Comparison of ENCODE assay signal across 18 mouse cellular contexts in the genomic region with DNA sequence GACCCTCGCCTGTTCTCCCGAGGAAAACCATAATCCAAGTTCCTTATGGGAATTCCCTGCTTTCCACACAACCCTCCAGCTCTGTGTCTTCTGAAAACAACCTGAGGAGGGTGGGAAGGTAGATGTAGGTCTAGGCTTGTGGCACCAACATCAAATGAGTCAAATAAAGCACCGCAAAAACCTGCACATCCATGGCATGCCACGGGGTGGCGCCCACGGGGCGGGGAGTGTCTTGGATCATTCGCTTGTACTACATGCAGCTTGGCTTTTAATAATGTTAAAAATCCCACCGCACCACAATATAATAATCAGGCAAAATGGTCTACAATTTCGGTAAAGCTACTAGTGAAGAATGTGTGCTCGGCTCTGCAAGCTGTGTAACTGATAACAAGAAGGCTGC. TPM values are rescaled to one million over a fixed set of nuclear protein-coding genes. Genes with fewer than 3 reads are reported as not detected.
DNase-seq lines count a peak whose midpoint lies in the region; ATAC-seq and TF ChIP-seq lines count a peak whose summit lies in the region.
"Had no signal": no experiment of that assay in that cellular context is flagged by ENCODE, and none has a peak within 500 bp of the region (broad histone marks: within the 10 kb centered on the region; RNA-seq: fewer than 3 reads in every experiment).

No protein-coding gene starts in this region.

- WGBS in heart, adult 2 months: 83% methylated on average over 11 of the region's 11 CpGs
- 79% methylated on average over 11 of the region's 11 CpGs for WGBS in liver, postnatal 0 days (ENCODE audit: insufficient replicate concordance)
- 64% methylated on average over 11 of the region's 11 CpGs for WGBS in liver, embryonic 12.5 days (ENCODE audit: insufficient replicate concordance)

- no peaks in the 10 kb centered on the region for H3K4me1 ChIP-seq in heart, adult 2 months (ENCODE audit: control insufficient read depth, insufficient read depth, low read length)
- no peaks in the 10 kb centered on the region for H3K4me1 ChIP-seq in liver, postnatal 0 days (ENCODE audit: insufficient read depth)
- no peaks in the 10 kb centered on the region for H3K4me1 ChIP-seq in liver, embryonic 12.5 days
- no peaks in the 10 kb centered on the region for H3K4me1 ChIP-seq in E14TG2a.4 (replicated peaks; ENCODE audit: low read depth, low read length)
- H3K4me1 ChIP-seq: liver, embryonic 13.5 days had no signal

- ATAC-seq in liver, postnatal 0 days: no peak
- no peak for ATAC-seq in liver, embryonic 12.5 days
- ATAC-seq: forebrain, embryonic 16.5 days; midbrain, embryonic 16.5 days had no signal

- H3K4me2 ChIP-seq in liver, postnatal 0 days (ENCODE audit: low read depth, low read length): no peak overlapping the region
- H3K4me2 ChIP-seq in liver, embryonic 12.5 days: no peak overlapping the region
- H3K4me2 ChIP-seq: heart, embryonic 11.5 days; liver, embryonic 13.5 days; neural tube, embryonic 12.5 days had no signal

- peak; percentile 21 for TF ChIP-seq CTCF in heart, adult 2 months (IDR thresholded peaks at IDR 0.05)
- peak; percentile 30 for TF ChIP-seq CTCF in liver, postnatal 0 days (IDR thresholded peaks at IDR 0.05; ENCODE audit: low read depth)
- TF ChIP-seq CTCF in E14TG2a.4 (conservative IDR thresholded peaks at IDR 0.05; ENCODE audit: low read length): peak; percentile 46
- peak; percentile 27; the same call in 1 of the 2 replicates for TF ChIP-seq CTCF in brain, embryonic 14.5 days (IDR thresholded peaks at IDR 0.05; ENCODE audit: borderline replicate concordance, extremely low read depth, insufficient read depth, insufficient read length)

- no peaks in the 10 kb centered on the region for H3K9me3 ChIP-seq in liver, postnatal 0 days (ENCODE audit: low read length)
- H3K9me3 ChIP-seq in liver, embryonic 12.5 days (replicated peaks): no peaks in the 10 kb centered on the region
- H3K9me3 ChIP-seq in E14TG2a.4 (ENCODE audit: low read length): 0 out of 2 replicates have a peak, but pooled peaks cover 6% of the 10 kb centered on the region
- H3K9me3 ChIP-seq: liver, embryonic 13.5 days; neural tube, embryonic 12.5 days had no signal

- no peaks in the 10 kb centered on the region for H3K36me3 ChIP-seq in heart, adult 2 months (ENCODE audit: control insufficient read depth, insufficient read depth, low read length)
- no peaks in the 10 kb centered on the region for H3K36me3 ChIP-seq in liver, postnatal 0 days (replicated peaks; ENCODE audit: insufficient read depth, low read length)
- H3K36me3 ChIP-seq in liver, embryonic 12.5 days: no peaks in the 10 kb centered on the region
- peaks cover 11% of the 10 kb centered on the region for H3K36me3 ChIP-seq in E14TG2a.4 (ENCODE audit: insufficient read depth, low read length)
- H3K36me3 ChIP-seq: liver, embryonic 13.5 days; neural tube, embryonic 12.5 days had no signal

- H3K27me3 ChIP-seq in heart, adult 2 months (ENCODE audit: control insufficient read depth, insufficient read depth, low read length): no peaks in the 10 kb centered on the region
- H3K27me3 ChIP-seq in liver, postnatal 0 days (ENCODE audit: insufficient read depth, low read length): no peaks in the 10 kb centered on the region
- no peaks in the 10 kb centered on the region for H3K27me3 ChIP-seq in liver, embryonic 12.5 days (replicated peaks)
- H3K27me3 ChIP-seq in E14TG2a.4 (ENCODE audit: insufficient read depth, low read length): no peaks in the 10 kb centered on the region
- H3K27me3 ChIP-seq: liver, embryonic 13.5 days; neural tube, embryonic 12.5 days had no signal

- H3K9ac ChIP-seq in heart, adult 2 months (ENCODE audit: low read depth, low read length): no peak overlapping the region
- H3K9ac ChIP-seq in liver, postnatal 0 days (replicated peaks): no peak overlapping the region
- H3K9ac ChIP-seq in liver, embryonic 12.5 days: no peak overlapping the region
- H3K9ac ChIP-seq: liver, embryonic 13.5 days; neural tube, embryonic 12.5 days had no signal

- no peak for TF ChIP-seq EP300 in heart, adult 2 months (IDR thresholded peaks at IDR 0.05; ENCODE audit: insufficient read depth, low read depth, low read length)
- no peak for TF ChIP-seq EP300 in liver, postnatal 0 days (IDR thresholded peaks at IDR 0.05; ENCODE audit: low read depth)

- DNase-seq in heart, adult 2 months: no peak
- no peak for DNase-seq in heart, postnatal 14 days
- no peak for DNase-seq in liver, postnatal 0 days
- no peak for DNase-seq in brain, embryonic 14.5 days (ENCODE audit: low read depth)
- DNase-seq in urinary bladder, postnatal 10 days (ENCODE audit: low spot score): no peak
- no peak for DNase-seq in cerebellum, adult 11 months
- DNase-seq: cerebellum, adult 8-10 months; gastrocnemius, postnatal 10 days; liver, embryonic 13.5 days; right cerebral cortex, postnatal 14 days had no signal

- intact Hi-C loops in heart, adult 2 months (cut with DNase I): no loop called here
- intact Hi-C loops in heart, postnatal 14 days (cut with DNase I): no loop called here

- no peak for TF ChIP-seq POLR2A in heart, adult 2 months (IDR thresholded peaks at IDR 0.05; ENCODE audit: insufficient read depth, low read depth, low read length)
- TF ChIP-seq POLR2A in brain, embryonic 14.5 days (IDR thresholded peaks at IDR 0.05; ENCODE audit: borderline replicate concordance, extremely low read depth, insufficient read depth, insufficient read length, poor library complexity, severe bottlenecking): no peak

- no peak overlapping the region for H3K27ac ChIP-seq in heart, adult 2 months
- H3K27ac ChIP-seq in liver, postnatal 0 days (ENCODE audit: low read depth): no peak overlapping the region
- no peak overlapping the region for H3K27ac ChIP-seq in liver, embryonic 12.5 days
- H3K27ac ChIP-seq: liver, embryonic 13.5 days; neural tube, embryonic 12.5 days had no signal

- H3K4me3 ChIP-seq in heart, adult 2 months: no peak overlapping the region
- H3K4me3 ChIP-seq in liver, postnatal 0 days (ENCODE audit: low read depth, low read length): no peak overlapping the region
- H3K4me3 ChIP-seq in liver, embryonic 12.5 days: no peak overlapping the region
- H3K4me3 ChIP-seq in E14TG2a.4 (replicated peaks; ENCODE audit: low read length): no peak overlapping the region
- H3K4me3 ChIP-seq: liver, embryonic 13.5 days; neural tube, embryonic 12.5 days had no signal

- H3K79me2 ChIP-seq in heart, adult 2 months (replicated peaks; ENCODE audit: control insufficient read depth, insufficient read depth, low read length): no peaks in the 10 kb centered on the region

RNA-seq across cellular contexts. Expression of gene Lamp5, which starts 58.7 kb away (rescaled TPM):
- under 1 TPM in 1 of 2 experiments, not detected in 1; 0.20 TPM for total RNA-seq in heart, adult 2 months (2021)
- 0.12 TPM in 1 of 2 replicates, not detected in the other for polyA plus RNA-seq in heart, adult 2 months (2012; rRNA removed)
- total RNA-seq in heart, postnatal 14 days (2021): not detected
- 0.21 TPM in 1 of 2 replicates, not detected in the other for polyA plus RNA-seq in liver, postnatal 0 days (2015; fragmentation: Nextera tagmentation; extraction: Ambion mirVana)
- 0.11 TPM in 1 of 2 replicates, not detected in the other for polyA plus RNA-seq in liver, embryonic 12.5 days (2016; fragmentation: Nextera tagmentation; extraction: Ambion mirVana)
- polyA plus RNA-seq in brain, embryonic 14.5 days (2012; rRNA removed): 29.8 and 102 TPM in 2 replicates
- total RNA-seq: gastrocnemius, postnatal 10 days; hematopoietic stem cell, adult 5-6 weeks had no signal
- polyA plus RNA-seq: urinary bladder, adult 2 months had no signal

Comparison
In these comparisons a context has a peak if more than half of its experiments do, and no peak if none do; other contexts are left out.
1. RNA of gene Lamp5, which starts 58.7 kb away (polyA plus RNA-seq): 29.8 to 102 TPM in brain, embryonic 14.5 days; 0.21 TPM in liver, postnatal 0 days, 0.11 TPM in liver, embryonic 12.5 days and 0.12 TPM in heart, adult 2 months; every median in the first group is over 10 times any median in the second.
2. Peak in every context shown above with its lines, with median percentiles within 50 percentile points of each other: CTCF ChIP-seq.